Mouse (Mus musculus): ENCODE measurements at regions not wholly inside any gene's neighbourhood (a gene's known extent, or its start where the extent isn't known, plus 50 kb on each side); places are given as distances from the start of the nearest gene placed in this dataset.
"Not testable (repeated sequence)": the region's sequence is repeated elsewhere in the genome, so short reads cannot be mapped to it uniquely, and the experiment has no call there.

DNA sequence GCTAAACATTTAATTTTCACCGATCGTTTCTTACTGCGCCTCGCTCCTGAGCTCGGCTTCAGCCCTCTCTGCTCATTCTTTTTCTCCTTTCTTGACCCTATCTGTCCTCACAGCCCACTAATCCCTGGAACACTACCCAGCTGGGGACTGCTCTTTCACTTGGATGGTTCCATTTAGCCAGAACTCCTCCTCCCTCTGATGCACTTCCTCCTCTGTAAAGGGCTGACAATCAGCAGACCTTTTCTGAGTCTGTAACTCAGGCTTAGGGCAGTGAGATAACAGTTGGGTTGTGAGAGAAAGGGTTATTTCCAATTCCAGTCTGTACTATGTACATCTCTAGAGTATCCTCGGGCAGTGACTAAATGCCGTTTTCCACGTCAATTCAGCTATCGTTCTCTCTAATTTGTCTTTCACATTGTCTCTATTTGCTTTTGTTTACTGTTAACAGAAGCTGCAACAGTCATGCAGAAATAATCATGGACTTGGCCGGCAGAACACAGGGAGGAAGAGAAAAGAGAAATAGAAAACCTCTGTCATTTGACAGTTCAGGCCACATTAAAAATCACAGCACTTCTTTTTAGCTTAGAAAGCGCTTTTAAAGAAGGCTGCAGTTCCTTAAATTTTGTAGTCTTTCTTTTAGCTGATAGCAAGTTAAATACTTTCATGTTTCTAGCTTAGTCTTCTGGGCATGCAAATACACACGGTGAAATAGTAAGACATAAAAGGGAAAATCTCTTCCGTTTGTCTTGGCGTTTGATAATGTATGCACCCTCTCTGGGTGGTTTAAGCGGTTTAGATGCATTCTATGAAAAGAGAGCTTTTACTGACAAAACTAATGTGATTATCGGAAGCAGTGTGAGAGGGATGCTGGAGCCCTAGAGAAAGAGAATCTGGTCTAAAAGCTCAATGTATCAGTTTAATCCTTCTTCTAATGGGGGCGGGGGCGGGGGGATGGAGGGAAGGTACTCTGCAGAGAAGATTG, 94.7 kb upstream of the Fam181b start:
- Histone ChIP-seq H3K9me3 (ENCODE audit: control insufficient read depth, low read depth, low read length) (no peaks in the 10 kb centered on the region), H3K4me3 (ENCODE audit: low read depth, low read length) (no peak overlapping the region), H3K27me3 (ENCODE audit: control insufficient read depth, insufficient read depth, low read length) (no peaks in the 10 kb centered on the region), H3K36me3 (ENCODE audit: control insufficient read depth, insufficient read depth, low read length) (no peaks in the 10 kb centered on the region), H3K9ac (replicated peaks; ENCODE audit: low read depth, low read length) (no peak overlapping the region), H3K4me2 (replicated peaks; ENCODE audit: low read depth, low read length) (no peak overlapping the region), H3K4me1 (ENCODE audit: control insufficient read depth, insufficient read depth, low read length) (no peaks in the 10 kb centered on the region), H3K27ac (ENCODE audit: low read length) (peak overlapping the region; percentile 36; the same call in 1 of the 2 replicates)
- 38% methylated on average over 18 of the region's 18 CpGs for WGBS
- peak; percentile 69; the same call in 1 of the 2 replicates for ATAC-seq (ENCODE audit: insufficient number of reproducible peaks, insufficient read depth, low FRiP score, low read depth)

DNA sequence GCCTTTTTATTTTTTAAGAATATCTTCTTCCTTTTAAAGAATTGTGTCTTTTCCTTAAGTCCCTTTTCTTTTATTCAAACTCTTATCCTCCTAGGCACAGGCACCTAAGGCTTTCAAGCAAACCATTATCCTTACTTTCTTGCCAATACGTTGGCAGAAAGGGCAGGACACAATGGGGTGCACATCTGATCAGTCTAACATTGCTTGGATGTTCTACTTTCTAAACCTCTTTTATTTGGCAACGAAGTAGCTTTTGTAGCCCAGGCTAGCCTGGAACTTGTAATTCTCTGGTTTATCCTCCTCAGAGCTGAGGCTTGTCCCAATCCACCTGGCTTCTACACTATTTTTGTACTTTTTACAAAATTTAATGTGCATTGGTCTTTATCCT, 94.0 kb upstream of the Fam181b start:
- H3K27me3 ChIP-seq (ENCODE audit: control insufficient read depth, insufficient read depth, low read length) = no peaks in the 10 kb centered on the region
- no peaks in the 10 kb centered on the region for H3K9me3 ChIP-seq (ENCODE audit: control insufficient read depth, low read depth, low read length)
- H3K27ac ChIP-seq (ENCODE audit: low read length) = no peak overlapping the region
- H3K4me1 ChIP-seq (ENCODE audit: control insufficient read depth, insufficient read depth, low read length) = no peaks in the 10 kb centered on the region
- ATAC-seq (ENCODE audit: insufficient number of reproducible peaks, insufficient read depth, low FRiP score, low read depth) = no peak
- H3K4me3 ChIP-seq (ENCODE audit: low read depth, low read length) = no peak overlapping the region
- no peaks in the 10 kb centered on the region for H3K36me3 ChIP-seq (ENCODE audit: control insufficient read depth, insufficient read depth, low read length)
- H3K9ac ChIP-seq (replicated peaks; ENCODE audit: low read depth, low read length) = no peak overlapping the region
- WGBS = 83% methylated on average over 2 of the region's 2 CpGs
- H3K4me2 ChIP-seq (replicated peaks; ENCODE audit: low read depth, low read length) = no peak overlapping the region

DNA sequence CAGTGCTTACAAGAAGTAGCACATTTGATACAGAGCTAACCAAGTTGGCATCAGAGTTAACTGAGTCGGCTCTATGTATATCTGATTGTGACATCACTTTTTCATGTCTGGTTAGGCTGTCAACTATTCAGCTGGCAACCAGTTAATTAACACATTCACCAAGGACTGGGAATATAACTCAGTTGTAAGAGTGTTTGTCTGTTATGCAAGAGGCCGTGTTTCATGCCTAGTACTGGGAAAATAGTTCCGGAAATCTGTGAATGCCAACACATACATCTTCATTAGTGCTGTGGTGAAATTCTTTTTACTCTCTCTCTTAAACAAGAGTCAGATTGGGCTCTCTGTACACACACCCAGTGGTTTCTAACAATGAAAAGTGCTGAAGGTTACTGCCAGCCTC, 80.8 kb upstream of the Fam181b start:
- Histone ChIP-seq H3K9me3 (ENCODE audit: control insufficient read depth, low read depth, low read length) (no peaks in the 10 kb centered on the region), H3K9ac (replicated peaks; ENCODE audit: low read depth, low read length) (no peak overlapping the region), H3K36me3 (ENCODE audit: control insufficient read depth, insufficient read depth, low read length) (no peaks in the 10 kb centered on the region), H3K4me2 (replicated peaks; ENCODE audit: low read depth, low read length) (no peak overlapping the region), H3K27me3 (ENCODE audit: control insufficient read depth, insufficient read depth, low read length) (no peaks in the 10 kb centered on the region), H3K27ac (ENCODE audit: low read length) (no peak overlapping the region), H3K4me1 (ENCODE audit: control insufficient read depth, insufficient read depth, low read length) (no peaks in the 10 kb centered on the region), H3K4me3 (ENCODE audit: low read depth, low read length) (no peak overlapping the region)
- ATAC-seq (ENCODE audit: insufficient number of reproducible peaks, insufficient read depth, low FRiP score, low read depth) = no peak
- WGBS = 79% methylated on average over 3 of the region's 3 CpGs

DNA sequence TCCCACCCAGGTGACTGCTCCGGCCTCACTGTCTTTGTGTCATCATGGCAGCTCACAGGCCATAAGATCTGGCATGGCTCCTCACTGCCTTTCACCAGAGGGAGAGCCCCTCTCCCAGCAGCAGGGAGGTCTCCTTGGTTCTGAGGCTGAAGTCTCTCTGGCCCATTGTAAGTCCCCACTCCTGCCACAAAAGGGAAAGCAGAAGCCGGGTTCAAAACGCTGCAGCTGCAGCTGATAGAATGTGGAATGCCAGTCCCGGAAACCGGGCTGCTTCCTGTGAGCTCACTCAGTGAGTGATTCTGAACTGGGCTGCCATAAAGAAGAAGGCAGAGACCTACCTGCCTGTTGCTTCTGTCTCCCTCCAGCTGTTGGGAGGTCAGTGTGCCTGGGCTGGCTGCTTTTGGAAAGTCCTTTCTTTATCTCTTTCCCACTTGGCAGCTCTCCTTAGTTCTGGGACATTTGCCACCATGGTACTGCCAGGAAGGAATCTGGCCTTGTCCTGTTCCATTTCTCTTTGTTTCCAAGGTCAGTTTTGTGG, 72.9 kb upstream of the Fam181b start:
- H3K27me3 ChIP-seq (ENCODE audit: control insufficient read depth, insufficient read depth, low read length); H3K4me3 ChIP-seq (ENCODE audit: low read depth, low read length); ATAC-seq (ENCODE audit: insufficient number of reproducible peaks, insufficient read depth, low FRiP score, low read depth); H3K9ac ChIP-seq (replicated peaks; ENCODE audit: low read depth, low read length); H3K9me3 ChIP-seq (ENCODE audit: control insufficient read depth, low read depth, low read length); H3K4me1 ChIP-seq (ENCODE audit: control insufficient read depth, insufficient read depth, low read length); H3K27ac ChIP-seq (ENCODE audit: low read length); H3K4me2 ChIP-seq (replicated peaks; ENCODE audit: low read depth, low read length); H3K36me3 ChIP-seq (ENCODE audit: control insufficient read depth, insufficient read depth, low read length): not testable (repeated sequence)
- 54% methylated on average over 5 of the region's 5 CpGs for WGBS

DNA sequence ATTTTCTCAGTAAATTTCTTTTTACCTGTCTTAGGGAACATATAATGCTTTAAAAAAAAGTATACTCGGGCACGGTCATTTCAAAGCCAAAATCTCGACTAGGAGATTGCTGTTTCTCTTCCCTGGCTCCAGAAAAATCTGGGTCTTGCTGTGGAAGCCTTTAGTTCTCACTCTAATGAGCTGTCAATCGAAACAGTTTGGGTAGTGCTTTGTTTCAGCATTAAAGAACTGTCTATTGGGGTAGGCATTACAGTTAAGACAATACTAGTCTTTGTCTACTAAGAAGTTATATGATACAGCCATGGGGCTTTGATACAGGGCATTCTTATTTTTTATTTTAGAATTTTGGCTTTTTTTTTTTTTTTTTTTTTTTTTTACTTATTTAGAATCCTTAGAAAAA, 71.9 kb upstream of the Fam181b start:
- Histone ChIP-seq H3K9ac (replicated peaks; ENCODE audit: low read depth, low read length) (no peak overlapping the region), H3K4me3 (ENCODE audit: low read depth, low read length) (no peak overlapping the region), H3K9me3 (ENCODE audit: control insufficient read depth, low read depth, low read length) (no peaks in the 10 kb centered on the region), H3K4me2 (replicated peaks; ENCODE audit: low read depth, low read length) (no peak overlapping the region), H3K27ac (ENCODE audit: low read length) (no peak overlapping the region), H3K36me3 (ENCODE audit: control insufficient read depth, insufficient read depth, low read length) (no peaks in the 10 kb centered on the region), H3K4me1 (ENCODE audit: control insufficient read depth, insufficient read depth, low read length) (no peaks in the 10 kb centered on the region), H3K27me3 (ENCODE audit: control insufficient read depth, insufficient read depth, low read length) (no peaks in the 10 kb centered on the region)
- WGBS = 68% methylated on average over 4 of the region's 4 CpGs
- ATAC-seq (ENCODE audit: insufficient number of reproducible peaks, insufficient read depth, low FRiP score, low read depth) = no peak

DNA sequence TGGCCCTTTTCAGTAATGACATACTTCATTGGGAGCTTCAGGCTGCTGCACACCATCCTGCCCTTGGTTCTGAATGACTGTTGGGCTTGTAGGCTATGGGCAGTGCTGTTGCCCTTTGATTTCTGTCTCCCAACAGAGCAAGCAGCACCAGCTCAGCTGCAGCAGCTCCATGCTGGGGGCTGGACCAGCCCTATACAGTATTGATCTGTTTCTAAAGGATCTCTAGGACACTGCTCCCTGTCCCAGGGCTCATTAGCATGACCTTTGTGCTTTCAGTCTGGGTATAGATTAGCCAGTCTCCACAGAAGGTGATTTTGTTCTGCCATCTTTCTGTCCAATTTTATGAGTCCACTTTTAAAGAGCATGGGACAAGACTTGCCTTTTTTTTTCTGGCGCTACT, 60.3 kb upstream of the Fam181b start:
- no peaks in the 10 kb centered on the region for H3K27me3 ChIP-seq (ENCODE audit: control insufficient read depth, insufficient read depth, low read length)
- H3K9me3 ChIP-seq (ENCODE audit: control insufficient read depth, low read depth, low read length) = no peaks in the 10 kb centered on the region
- H3K9ac ChIP-seq (replicated peaks; ENCODE audit: low read depth, low read length) = no peak overlapping the region
- H3K27ac ChIP-seq (ENCODE audit: low read length) = no peak overlapping the region
- no peak for ATAC-seq (ENCODE audit: insufficient number of reproducible peaks, insufficient read depth, low FRiP score, low read depth)
- no peak overlapping the region for H3K4me2 ChIP-seq (replicated peaks; ENCODE audit: low read depth, low read length)
- no peaks in the 10 kb centered on the region for H3K36me3 ChIP-seq (ENCODE audit: control insufficient read depth, insufficient read depth, low read length)
- H3K4me3 ChIP-seq (ENCODE audit: low read depth, low read length) = no peak overlapping the region
- WGBS = 96% methylated on average over 1 of the region's 1 CpGs
- H3K4me1 ChIP-seq (ENCODE audit: control insufficient read depth, insufficient read depth, low read length) = no peaks in the 10 kb centered on the region

DNA sequence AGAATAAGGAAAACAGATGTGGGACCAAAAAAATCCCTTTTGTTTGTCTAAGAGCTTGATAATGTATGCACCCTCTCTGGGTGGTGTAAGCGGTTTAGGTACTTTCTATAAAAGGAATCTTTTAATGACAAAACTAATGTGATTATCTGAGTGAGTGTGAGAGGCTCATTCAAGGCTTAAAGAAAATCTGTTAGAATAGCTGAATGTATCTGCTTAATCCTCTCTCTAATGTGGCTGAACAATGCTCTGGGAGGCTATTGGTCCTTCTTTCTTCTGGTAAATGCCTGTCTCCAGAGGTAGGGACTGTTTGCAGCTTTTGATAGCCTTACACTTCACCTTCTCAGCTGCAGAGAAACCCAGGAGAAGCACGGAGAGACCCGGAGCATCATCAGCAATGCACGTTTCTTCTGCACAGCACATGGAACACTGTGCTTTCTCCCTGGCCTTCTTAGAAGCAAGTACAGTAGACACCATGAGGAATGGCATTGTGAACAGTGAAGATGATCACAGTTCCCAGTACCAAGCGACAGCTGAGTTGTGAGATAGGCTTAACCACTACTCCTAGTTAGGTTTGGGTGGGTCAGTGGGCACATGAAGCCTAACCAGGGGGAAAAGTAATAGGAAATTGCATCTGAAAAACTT, 56.1 kb upstream of the Fam181b start:
- Histone ChIP-seq H3K36me3 (ENCODE audit: control insufficient read depth, insufficient read depth, low read length) (no peaks in the 10 kb centered on the region), H3K9ac (replicated peaks; ENCODE audit: low read depth, low read length) (no peak overlapping the region), H3K27ac (ENCODE audit: low read length) (no peak overlapping the region), H3K9me3 (ENCODE audit: control insufficient read depth, low read depth, low read length) (no peaks in the 10 kb centered on the region), H3K4me2 (replicated peaks; ENCODE audit: low read depth, low read length) (no peak overlapping the region), H3K4me1 (ENCODE audit: control insufficient read depth, insufficient read depth, low read length) (no peaks in the 10 kb centered on the region), H3K27me3 (ENCODE audit: control insufficient read depth, insufficient read depth, low read length) (no peaks in the 10 kb centered on the region), H3K4me3 (ENCODE audit: low read depth, low read length) (no peak overlapping the region)
- whole genome bisulfite sequencing = 62% methylated on average over 5 of the region's 5 CpGs
- ATAC-seq (ENCODE audit: insufficient number of reproducible peaks, insufficient read depth, low FRiP score, low read depth) = no peak

DNA sequence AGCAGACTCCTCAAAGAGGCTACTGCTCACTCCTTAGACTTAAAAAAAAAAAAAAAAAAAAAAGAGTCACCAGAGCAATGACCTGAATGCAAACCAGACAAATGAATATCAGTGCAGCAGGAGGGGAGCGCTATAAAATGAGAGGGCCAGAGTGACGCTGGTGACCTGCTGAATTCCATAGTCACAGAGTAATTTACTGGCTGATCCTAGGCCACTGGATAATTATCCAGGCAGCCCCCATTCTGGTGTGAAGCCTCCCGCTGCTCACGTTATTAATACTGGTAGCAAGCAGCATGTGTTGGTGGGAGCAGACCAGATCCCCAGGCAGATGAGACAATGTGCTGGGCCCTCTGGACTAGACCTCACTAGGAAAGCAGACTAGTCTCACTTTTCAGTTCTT, 53.4 kb upstream of the Fam181b start:
- ATAC-seq (ENCODE audit: insufficient number of reproducible peaks, insufficient read depth, low FRiP score, low read depth) = no peak
- WGBS = 77% methylated on average over 4 of the region's 4 CpGs
- H3K27ac ChIP-seq (ENCODE audit: low read length) = no peak overlapping the region
- H3K4me3 ChIP-seq (ENCODE audit: low read depth, low read length) = no peak overlapping the region
- H3K27me3 ChIP-seq (ENCODE audit: control insufficient read depth, insufficient read depth, low read length) = no peaks in the 10 kb centered on the region
- H3K36me3 ChIP-seq (ENCODE audit: control insufficient read depth, insufficient read depth, low read length) = no peaks in the 10 kb centered on the region
- no peak overlapping the region for H3K9ac ChIP-seq (replicated peaks; ENCODE audit: low read depth, low read length)
- H3K4me1 ChIP-seq (ENCODE audit: control insufficient read depth, insufficient read depth, low read length) = no peaks in the 10 kb centered on the region
- H3K9me3 ChIP-seq (ENCODE audit: control insufficient read depth, low read depth, low read length) = no peaks in the 10 kb centered on the region
- H3K4me2 ChIP-seq (replicated peaks; ENCODE audit: low read depth, low read length) = no peak overlapping the region
